Mouse (Mus musculus) right cerebral cortex, postnatal 4 days (tissue): ENCODE data around the gene Sept9.

ENCODE experiments used
- DNase-seq: peaks from one replicate; pipeline ENCODE4 v3.0.0-alpha.2; 2022

Sept9 gene

GRCm38 (mm10) chr11:117390774-117391534 lies 191.5 kb downstream of the Sept9 start:
- DNase-seq, result no peak

DNA sequence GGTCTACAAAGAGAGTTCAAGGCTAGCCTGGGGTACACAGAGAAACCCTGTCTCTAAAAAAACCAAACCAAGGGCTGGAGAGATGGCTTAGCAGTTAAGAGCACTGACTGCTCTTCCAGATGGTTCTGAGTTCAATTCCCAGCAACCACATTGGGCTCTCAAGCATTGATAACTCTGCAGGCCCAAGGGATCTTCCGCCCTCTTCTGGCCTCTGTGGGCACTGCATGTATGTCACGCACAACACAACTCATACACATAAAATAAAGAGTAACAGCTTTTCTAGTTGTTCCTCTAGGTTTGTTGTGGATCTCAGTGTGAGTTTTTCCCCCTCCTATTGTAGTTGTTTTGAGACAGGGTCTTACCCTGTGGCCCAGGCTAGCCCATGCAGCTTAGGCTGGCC lies 192.8 kb downstream of the Sept9 start:
- peak; percentile 60 for DNase-seq

- no peak for DNase-seq
Measured at GRCm38 (mm10) chr11:117393715-117394114, 194.3 kb downstream of the Sept9 start.

DNA sequence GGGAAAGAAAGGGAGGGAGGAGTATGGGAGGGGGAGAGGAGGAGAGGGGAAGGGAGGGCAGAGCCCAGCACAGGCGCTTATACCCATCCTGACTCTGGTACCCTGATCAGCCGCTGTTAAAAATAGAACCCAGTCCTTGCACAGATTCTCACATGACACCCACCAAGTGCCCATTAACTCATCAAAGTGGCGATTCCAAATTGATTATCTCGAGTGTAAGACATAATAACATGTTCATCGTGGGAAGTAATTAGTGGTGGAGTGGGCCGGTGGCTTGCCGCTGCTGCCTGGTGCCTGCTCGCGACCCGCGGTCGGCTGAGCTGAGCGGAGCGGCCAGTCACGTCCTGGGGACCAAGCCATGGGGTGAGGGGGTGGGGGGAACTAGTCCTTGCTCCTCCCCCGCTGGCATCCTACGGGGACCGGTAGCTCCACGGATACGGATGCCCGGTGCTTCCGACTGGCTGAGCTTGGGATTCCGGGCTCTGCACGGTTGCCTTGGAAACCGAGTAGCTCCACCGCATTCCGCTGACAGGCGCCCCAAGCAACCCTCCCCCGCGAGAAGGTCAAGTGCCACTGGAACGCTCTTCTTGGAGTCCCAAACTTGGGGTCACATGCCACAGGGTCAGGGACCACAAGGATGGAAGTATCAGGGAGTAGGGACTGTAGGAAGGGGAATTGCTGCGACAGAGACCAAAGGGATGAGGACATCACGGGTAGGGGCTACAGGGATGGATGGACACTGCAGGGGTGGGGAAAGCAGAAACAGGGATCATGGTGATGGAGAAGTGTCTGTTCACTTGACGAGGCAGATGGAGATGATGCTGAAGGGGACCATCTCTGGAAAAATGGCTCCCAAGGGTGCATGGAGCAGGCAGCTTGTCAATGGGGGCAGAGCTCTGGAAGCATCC lies 195.0 kb downstream of the Sept9 start:
- peak; percentile 65 for DNase-seq

GRCm38 (mm10) chr11:117395228-117395627 lies 195.8 kb downstream of the Sept9 start:
- DNase-seq, result peak; percentile 49

DNA sequence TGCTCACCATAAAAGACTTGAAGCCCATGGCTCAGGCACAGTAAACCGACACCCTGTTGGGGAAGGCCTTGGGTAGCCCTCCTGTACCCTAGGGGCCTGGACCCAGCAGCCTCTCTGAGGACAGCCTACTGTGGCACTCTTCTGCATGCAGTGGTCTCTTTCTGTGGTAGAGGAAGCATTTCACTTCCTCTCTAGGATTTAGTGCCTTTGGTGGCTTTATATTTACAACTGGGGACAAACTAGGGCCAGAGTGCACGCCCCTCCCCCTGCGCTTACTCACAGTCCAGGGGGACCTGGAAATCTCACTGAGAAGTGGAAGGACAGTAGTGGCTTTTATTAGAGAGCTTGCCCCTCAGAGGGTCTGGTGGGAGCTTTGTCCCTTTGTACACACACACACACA lies 197.5 kb downstream of the Sept9 start:
- DNase-seq, result no peak

- DNase-seq, result no peak
Measured at GRCm38 (mm10) chr11:117397755-117398154, 198.3 kb downstream of the Sept9 start.

GRCm38 (mm10) chr11:117398191-117398590 lies 198.7 kb downstream of the Sept9 start:
- DNase-seq, result no peak

GRCm38 (mm10) chr11:117401583-117402367 lies 202.3 kb downstream of the Sept9 start:
- DNase-seq, result no peak

GRCm38 (mm10) chr11:117402550-117402949 lies 203.1 kb downstream of the Sept9 start:
- no peak for DNase-seq

DNA sequence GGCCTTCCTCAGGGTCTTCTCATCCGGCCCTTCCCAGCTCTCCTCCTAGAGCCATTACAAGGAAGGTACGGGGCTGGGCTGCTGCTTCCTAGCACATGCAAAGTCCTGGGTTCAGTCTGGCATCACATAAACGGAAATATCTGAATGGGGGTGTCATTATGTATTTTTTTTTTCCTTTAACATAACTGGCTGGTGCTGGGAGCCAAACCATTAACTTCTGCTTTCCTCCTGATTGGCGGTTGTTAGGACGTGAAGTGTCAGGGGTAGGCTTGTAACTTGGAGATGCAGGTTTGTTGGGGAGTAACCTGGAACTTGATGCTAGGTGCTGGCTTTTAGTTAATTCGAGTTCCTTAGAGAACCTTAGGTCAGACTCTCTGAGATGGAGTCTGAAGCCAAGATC lies 203.6 kb downstream of the Sept9 start:
- DNase-seq, result no peak

GRCm38 (mm10) chr11:117403781-117404180 lies 204.3 kb downstream of the Sept9 start:
- DNase-seq, result no peak

GRCm38 (mm10) chr11:117406711-117407110 lies 207.2 kb downstream of the Sept9 start:
- no peak for DNase-seq

DNA sequence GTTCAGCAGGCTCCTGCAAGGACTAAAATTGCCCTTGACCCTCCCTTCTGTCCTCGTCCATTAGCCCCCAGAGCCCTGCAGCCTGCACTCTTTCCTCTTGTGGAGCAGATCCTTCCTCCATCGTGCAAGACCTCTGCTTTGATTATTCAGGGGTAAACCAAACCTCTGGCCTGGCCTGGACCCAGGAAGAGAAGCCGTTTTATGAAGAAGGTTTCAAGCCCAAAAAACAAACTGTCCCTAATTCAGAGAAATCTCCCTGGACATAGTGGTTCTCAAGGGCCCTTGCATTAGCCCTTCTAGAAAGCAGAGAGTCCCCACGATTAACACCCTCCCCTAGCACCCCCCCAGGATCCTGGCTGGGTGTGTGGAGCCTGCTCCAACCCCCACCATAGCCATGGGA lies 207.7 kb downstream of the Sept9 start:
- no peak for DNase-seq

- DNase-seq, result peak; percentile 90
Measured at GRCm38 (mm10) chr11:117407651-117408441, 208.4 kb downstream of the Sept9 start.

DNA sequence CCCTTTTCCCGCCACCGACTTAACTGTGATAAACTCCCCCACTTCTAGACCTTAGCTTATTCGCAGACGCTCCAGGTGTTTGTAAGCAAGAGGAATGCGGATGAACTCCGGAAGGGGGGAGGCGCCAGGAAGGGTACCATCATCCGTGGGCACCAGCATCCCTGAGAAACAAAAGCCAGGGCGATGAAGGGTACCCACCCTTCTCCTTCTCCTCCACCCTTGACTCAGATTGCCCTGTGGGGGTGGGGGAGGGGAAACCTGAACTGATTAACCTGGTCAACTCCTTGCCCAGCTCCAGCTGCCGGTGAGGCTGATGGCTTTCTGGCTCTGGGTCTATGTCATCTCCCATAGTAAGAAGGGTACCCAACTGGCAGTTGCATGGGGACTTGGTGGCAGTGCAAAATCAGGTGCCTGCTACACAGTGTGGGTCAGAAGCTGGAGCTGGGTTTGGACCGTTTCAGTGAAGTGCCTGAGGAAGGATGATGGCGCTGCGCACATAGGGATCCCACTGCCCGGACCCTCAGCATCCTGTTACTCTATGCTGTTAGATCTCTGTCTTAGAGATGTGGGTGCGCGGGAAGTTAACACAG lies 209.1 kb downstream of the Sept9 start:
- DNase-seq, result peak; percentile 40

DNA sequence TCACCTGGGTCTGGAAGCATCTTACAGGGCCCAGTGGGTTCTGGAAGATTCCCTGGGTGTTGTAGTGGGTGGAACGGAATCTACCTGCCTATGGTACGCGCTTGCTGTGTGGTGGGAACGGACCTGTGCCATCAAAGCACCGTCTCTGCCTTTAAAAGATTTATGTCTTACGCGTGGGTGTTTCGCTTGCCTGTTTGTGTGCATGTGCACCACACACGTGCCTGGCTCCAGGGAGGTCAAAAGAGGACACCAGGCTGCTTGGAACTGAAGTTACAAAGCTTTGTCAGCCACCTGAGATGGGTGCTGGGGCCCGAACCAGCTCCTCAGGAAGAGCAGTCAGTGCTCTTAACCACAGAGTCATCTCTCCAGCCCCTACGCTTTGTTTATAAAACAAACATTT lies 209.9 kb downstream of the Sept9 start:
- DNase-seq, result peak; percentile 42

DNA sequence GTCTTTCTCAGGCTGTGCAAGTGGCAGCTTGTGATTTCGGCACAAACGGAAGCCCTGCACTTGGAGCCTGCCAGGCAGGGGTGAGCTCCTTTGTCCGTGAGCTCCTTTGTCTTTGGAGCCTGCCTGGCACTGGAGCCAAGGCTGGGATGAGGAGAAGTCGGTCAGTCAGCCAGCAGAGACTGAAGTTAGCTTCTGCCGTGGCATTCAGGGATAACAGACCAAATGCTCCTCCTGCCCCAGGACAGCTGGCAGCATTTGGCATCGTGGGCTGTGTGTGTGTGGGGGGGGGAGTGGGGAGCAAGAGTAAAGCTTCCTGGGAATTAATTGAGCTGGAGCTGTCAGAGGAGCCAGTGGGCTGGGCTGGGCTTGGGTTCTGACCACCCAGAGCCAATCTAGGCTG lies 210.6 kb downstream of the Sept9 start:
- peak; percentile 48 for DNase-seq

- no peak for DNase-seq
Measured at GRCm38 (mm10) chr11:117411663-117412062, 212.2 kb downstream of the Sept9 start.
